19 mouse cellular contexts compared by ENCODE assay signal in genomic region chr15:89285478-89285877, GRCm38 (mm10). TPM values are rescaled to one million over a fixed set of nuclear protein-coding genes. Genes with fewer than 3 reads are reported as not detected.
DNase-seq lines count a peak whose midpoint lies in the region; ATAC-seq and TF ChIP-seq lines count a peak whose summit lies in the region.
"Had no signal": no experiment of that assay in that cellular context is flagged by ENCODE, and none has a peak within 500 bp of the region (broad histone marks: within the 10 kb centered on the region; RNA-seq: fewer than 3 reads in every experiment).

No protein-coding gene starts in this region.

- TF ChIP-seq RAD21 in MEL (IDR thresholded peaks at IDR 0.05; ENCODE audit: low read depth, low read length): no peak

- peaks cover 99% of the 10 kb centered on the region for H3K36me3 ChIP-seq in hindbrain, embryonic 13.5 days
- peaks cover 99% of the 10 kb centered on the region for H3K36me3 ChIP-seq in hindbrain, embryonic 14.5 days (replicated peaks; ENCODE audit: control insufficient read depth, insufficient read depth)
- H3K36me3 ChIP-seq in MEL (ENCODE audit: control insufficient read depth in 1 of 2, insufficient read depth in 2 of 2, low read length in 2 of 2): peaks cover 8 to 20% of the 10 kb centered on the region in 2 experiments
- peaks cover 85% of the 10 kb centered on the region for H3K36me3 ChIP-seq in liver, embryonic 15.5 days (replicated peaks)
- H3K36me3 ChIP-seq in heart, embryonic 12.5 days: peaks cover 91% of the 10 kb centered on the region
- peaks cover 90% of the 10 kb centered on the region for H3K36me3 ChIP-seq in neural tube, embryonic 15.5 days

- H3K4me1 ChIP-seq in hindbrain, embryonic 13.5 days (replicated peaks): no peaks in the 10 kb centered on the region
- no peaks in the 10 kb centered on the region for H3K4me1 ChIP-seq in hindbrain, embryonic 14.5 days (replicated peaks; ENCODE audit: control insufficient read depth, insufficient read depth, low read length)
- peaks cover 12 to 14% of the 10 kb centered on the region in 2 experiments for H3K4me1 ChIP-seq in MEL (ENCODE audit: control insufficient read depth in 1 of 2, insufficient read depth in 2 of 2, low read length in 2 of 2)
- peaks cover 2% of the 10 kb centered on the region; the same call in 1 of the 2 replicates for H3K4me1 ChIP-seq in cortical plate, adult 2 months (ENCODE audit: control insufficient read depth, insufficient read depth, low read length)
- H3K4me1 ChIP-seq in liver, embryonic 15.5 days (replicated peaks): peaks cover 42% of the 10 kb centered on the region
- peaks cover 7% of the 10 kb centered on the region; the same call in 1 of the 2 replicates for H3K4me1 ChIP-seq in heart, embryonic 12.5 days (replicated peaks)
- no peaks in the 10 kb centered on the region for H3K4me1 ChIP-seq in neural tube, embryonic 15.5 days
- H3K4me1 ChIP-seq: limb, embryonic 15.5 days had no signal

- DNase-seq in hindbrain, embryonic 14.5 days (ENCODE audit: low spot score): no peak
- DNase-seq in MEL (ENCODE audit: low read depth, low spot score): peak; percentile 68
- no peak for DNase-seq in gastrocnemius, postnatal 4 days (ENCODE audit: low spot score in 2 of 2)
- DNase-seq: adrenal gland, postnatal 25 days; embryo, embryonic 11 days; lung, postnatal 4 days; right cerebral cortex, postnatal 25 days; thymus, adult 18-20 months had no signal

- no peaks in the 10 kb centered on the region for H3K27me3 ChIP-seq in hindbrain, embryonic 13.5 days
- no peaks in the 10 kb centered on the region for H3K27me3 ChIP-seq in hindbrain, embryonic 14.5 days (ENCODE audit: control insufficient read depth, insufficient read depth, low read length)
- no peaks in the 10 kb centered on the region for H3K27me3 ChIP-seq in MEL (ENCODE audit: control insufficient read depth in 1 of 2, insufficient read depth in 2 of 2, low read length in 2 of 2)
- no peaks in the 10 kb centered on the region for H3K27me3 ChIP-seq in liver, embryonic 15.5 days
- H3K27me3 ChIP-seq in heart, embryonic 12.5 days (replicated peaks): no peaks in the 10 kb centered on the region
- H3K27me3 ChIP-seq in neural tube, embryonic 15.5 days (replicated peaks): no peaks in the 10 kb centered on the region
- H3K27me3 ChIP-seq: limb, embryonic 15.5 days had no signal

- 0 out of 2 replicates have a peak overlapping the region, but pooled peaks have one; percentile 23 for H3K27ac ChIP-seq in hindbrain, embryonic 13.5 days
- H3K27ac ChIP-seq in hindbrain, embryonic 14.5 days: no peak overlapping the region
- H3K27ac ChIP-seq in MEL (ENCODE audit: control insufficient read depth, low read depth, low read length): peak overlapping the region; percentile 48
- H3K27ac ChIP-seq in cortical plate, adult 2 months (ENCODE audit: insufficient read depth, low read length): peak overlapping the region; percentile 82
- peak overlapping the region; percentile 84 for H3K27ac ChIP-seq in liver, embryonic 15.5 days (replicated peaks)
- H3K27ac ChIP-seq in heart, embryonic 12.5 days (ENCODE audit: poor library complexity, severe bottlenecking): no peak overlapping the region
- no peak overlapping the region for H3K27ac ChIP-seq in neural tube, embryonic 15.5 days (replicated peaks)
- H3K27ac ChIP-seq: heart, embryonic 10.5 days; limb, embryonic 15.5 days had no signal

- H3K9me3 ChIP-seq in hindbrain, embryonic 13.5 days: no peaks in the 10 kb centered on the region
- H3K9me3 ChIP-seq in hindbrain, embryonic 14.5 days (ENCODE audit: control insufficient read depth, low read length): no peaks in the 10 kb centered on the region
- no peaks in the 10 kb centered on the region for H3K9me3 ChIP-seq in MEL (replicated peaks; ENCODE audit: insufficient read depth, low read length)
- no peaks in the 10 kb centered on the region for H3K9me3 ChIP-seq in liver, embryonic 15.5 days (replicated peaks)
- no peaks in the 10 kb centered on the region for H3K9me3 ChIP-seq in heart, embryonic 12.5 days (replicated peaks)
- no peaks in the 10 kb centered on the region for H3K9me3 ChIP-seq in neural tube, embryonic 15.5 days (replicated peaks)
- H3K9me3 ChIP-seq: heart, embryonic 10.5 days; limb, embryonic 15.5 days had no signal

- no peaks in the 10 kb centered on the region for H3K79me2 ChIP-seq in MEL (ENCODE audit: control insufficient read depth, insufficient read depth, low read length, poor library complexity)

- TF ChIP-seq POLR2A in MEL (IDR thresholded peaks at IDR 0.05; ENCODE audit: control insufficient read depth in 1 of 2, insufficient read depth in 1 of 2, low read depth in 1 of 2, low read length in 2 of 2, poor library complexity in 1 of 2): no peak
- 0 out of 2 replicates have a peak, but pooled peaks have one; percentile 13 for TF ChIP-seq POLR2A in cortical plate, adult 2 months (IDR thresholded peaks at IDR 0.05; ENCODE audit: extremely low read depth, insufficient read depth, low read length)

- no peak for ATAC-seq in hindbrain, embryonic 13.5 days (ENCODE audit: low FRiP score)
- ATAC-seq in hindbrain, embryonic 14.5 days (ENCODE audit: low FRiP score): no peak
- ATAC-seq in liver, embryonic 15.5 days (ENCODE audit: insufficient read depth): peak; percentile 93
- ATAC-seq in heart, embryonic 12.5 days (ENCODE audit: insufficient number of reproducible peaks, low FRiP score): no peak; the same call in 1 of the 2 replicates
- no peak for ATAC-seq in neural tube, embryonic 15.5 days (ENCODE audit: low FRiP score)

- H3K4me2 ChIP-seq in hindbrain, embryonic 13.5 days: no peak overlapping the region
- H3K4me2 ChIP-seq in hindbrain, embryonic 14.5 days (replicated peaks): no peak overlapping the region
- peak overlapping the region; percentile 69 for H3K4me2 ChIP-seq in liver, embryonic 15.5 days
- H3K4me2 ChIP-seq in heart, embryonic 12.5 days: no peak overlapping the region
- H3K4me2 ChIP-seq in neural tube, embryonic 15.5 days: no peak overlapping the region
- H3K4me2 ChIP-seq: limb, embryonic 15.5 days had no signal

- WGBS in hindbrain, embryonic 13.5 days: 95% methylated on average over 5 of the region's 5 CpGs
- 91% methylated on average over 5 of the region's 5 CpGs for WGBS in hindbrain, embryonic 14.5 days
- WGBS in liver, embryonic 15.5 days (ENCODE audit: insufficient replicate concordance): 39% methylated on average over 5 of the region's 5 CpGs
- 88% methylated on average over 5 of the region's 5 CpGs for WGBS in heart, embryonic 12.5 days
- 96% methylated on average over 5 of the region's 5 CpGs for WGBS in neural tube, embryonic 15.5 days

- TF ChIP-seq CTCF in MEL (IDR thresholded peaks at IDR 0.05 in 2 of 3, conservative IDR thresholded peaks at IDR 0.05 in 1 of 3; ENCODE audit: control insufficient read depth in 1 of 3, insufficient read depth in 1 of 3, low read depth in 2 of 3, low read length in 3 of 3, poor library complexity in 1 of 3, severe bottlenecking in 1 of 3): no peak
- TF ChIP-seq CTCF in cortical plate, adult 2 months (IDR thresholded peaks at IDR 0.05; ENCODE audit: extremely low read depth, insufficient read depth, low read length): no peak

- TF ChIP-seq EP300 in MEL (IDR thresholded peaks at IDR 0.05; ENCODE audit: low read depth in 1 of 2, low read length in 2 of 2): peak; percentile 72 to 75

- no peak overlapping the region for H3K4me3 ChIP-seq in hindbrain, embryonic 13.5 days
- H3K4me3 ChIP-seq in hindbrain, embryonic 14.5 days (replicated peaks; ENCODE audit: low read length): no peak overlapping the region
- H3K4me3 ChIP-seq in MEL (ENCODE audit: control insufficient read depth in 1 of 2, insufficient read depth in 1 of 2, low read depth in 2 of 2, low read length in 2 of 2): no peak overlapping the region
- no peak overlapping the region for H3K4me3 ChIP-seq in cortical plate, adult 2 months (ENCODE audit: insufficient read depth, low read length)
- H3K4me3 ChIP-seq in liver, embryonic 15.5 days (replicated peaks): peak overlapping the region; percentile 36
- no peak overlapping the region for H3K4me3 ChIP-seq in heart, embryonic 12.5 days
- H3K4me3 ChIP-seq in neural tube, embryonic 15.5 days (replicated peaks): no peak overlapping the region
- H3K4me3 ChIP-seq: heart, embryonic 10.5 days; limb, embryonic 15.5 days had no signal

- no peak overlapping the region for H3K9ac ChIP-seq in hindbrain, embryonic 13.5 days
- H3K9ac ChIP-seq in hindbrain, embryonic 14.5 days: no peak overlapping the region
- H3K9ac ChIP-seq in MEL (ENCODE audit: control insufficient read depth, low read depth, low read length, poor library complexity, severe bottlenecking): no peak overlapping the region
- H3K9ac ChIP-seq in liver, embryonic 15.5 days: peak overlapping the region; percentile 45; the same call in 1 of the 2 replicates
- H3K9ac ChIP-seq in heart, embryonic 12.5 days: no peak overlapping the region
- H3K9ac ChIP-seq in neural tube, embryonic 15.5 days (replicated peaks): no peak overlapping the region
- H3K9ac ChIP-seq: limb, embryonic 15.5 days had no signal

RNA-seq across cellular contexts. Expression of gene Sbf1, which starts 29.6 kb away (rescaled TPM):
- 78.4 and 83.3 TPM in 2 replicates for polyA plus RNA-seq in hindbrain, embryonic 13.5 days (2015; fragmentation: Nextera tagmentation; extraction: Ambion mirVana)
- polyA plus RNA-seq in hindbrain, embryonic 14.5 days (2014; fragmentation: Nextera tagmentation; extraction: Ambion mirVana): 99.8 and 105 TPM in 2 replicates
- total RNA-seq in MEL (2012; rRNA removed): 80.4 and 84.6 TPM in 2 replicates
- 100 to 1,000 TPM in 1 of 2 experiments, not detected in 1; 147 TPM for polyA plus RNA-seq in MEL (2012; ENCODE audit: insufficient read depth in 1 of 2, insufficient read length in 2 of 2, low read depth in 1 of 2, low replicate concordance in 2 of 2, missing spikeins in 1 of 2)
- 264 and 276 TPM in 2 replicates for polyA plus RNA-seq in cortical plate, adult 2 months (2012; rRNA removed)
- 21.4 and 28.6 TPM in 2 replicates for polyA plus RNA-seq in liver, embryonic 15.5 days (2015; fragmentation: Nextera tagmentation; extraction: Ambion mirVana)
- 45.0 and 46.3 TPM in 2 replicates for polyA plus RNA-seq in heart, embryonic 12.5 days (2016; fragmentation: Nextera tagmentation; extraction: Ambion mirVana)
- 10 to 100 TPM; 69.4 to 73.9 TPM for total RNA-seq in gastrocnemius, postnatal 4 days (2021)
- polyA plus RNA-seq in neural tube, embryonic 15.5 days (2015; fragmentation: Nextera tagmentation; extraction: Ambion mirVana): 90.5 and 94.8 TPM in 2 replicates

RNA-seq across cellular contexts. Expression of gene Adm2, which starts 37.0 kb away (rescaled TPM):
- not detected in 2 replicates for polyA plus RNA-seq in hindbrain, embryonic 13.5 days (2015; fragmentation: Nextera tagmentation; extraction: Ambion mirVana)
- polyA plus RNA-seq in hindbrain, embryonic 14.5 days (2014; fragmentation: Nextera tagmentation; extraction: Ambion mirVana): not detected in 2 replicates
- total RNA-seq in MEL (2012; rRNA removed): 1.4 and 7.1 TPM in 2 replicates
- 10 to 100 TPM in 1 of 2 experiments, not detected in 1; 18.2 TPM for polyA plus RNA-seq in MEL (2012; ENCODE audit: insufficient read depth in 1 of 2, insufficient read length in 2 of 2, low read depth in 1 of 2, low replicate concordance in 2 of 2, missing spikeins in 1 of 2)
- not detected in 2 replicates for polyA plus RNA-seq in cortical plate, adult 2 months (2012; rRNA removed)
- 1.7 and 2.0 TPM in 2 replicates for polyA plus RNA-seq in liver, embryonic 15.5 days (2015; fragmentation: Nextera tagmentation; extraction: Ambion mirVana)
- polyA plus RNA-seq in heart, embryonic 12.5 days (2016; fragmentation: Nextera tagmentation; extraction: Ambion mirVana): 0.77 and 1.0 TPM in 2 replicates
- total RNA-seq in gastrocnemius, postnatal 4 days (2021): not detected
- 0.14 TPM in 1 of 2 replicates, not detected in the other for polyA plus RNA-seq in neural tube, embryonic 15.5 days (2015; fragmentation: Nextera tagmentation; extraction: Ambion mirVana)
- total RNA-seq: adrenal gland, postnatal 25 days; hematopoietic stem cell, adult 5-6 weeks; layer of hippocampus, adult 18-20 months; neutrophil, adult 5-6 weeks had no signal

RNA-seq across cellular contexts. Expression of gene Miox, which starts 48.7 kb away (rescaled TPM):
- polyA plus RNA-seq in hindbrain, embryonic 13.5 days (2015; fragmentation: Nextera tagmentation; extraction: Ambion mirVana): not detected in 2 replicates
- not detected in 2 replicates for polyA plus RNA-seq in hindbrain, embryonic 14.5 days (2014; fragmentation: Nextera tagmentation; extraction: Ambion mirVana)
- total RNA-seq in MEL (2012; rRNA removed): not detected in 2 replicates
- not detected for polyA plus RNA-seq in MEL (2012; ENCODE audit: insufficient read depth in 1 of 2, insufficient read length in 2 of 2, low read depth in 1 of 2, low replicate concordance in 2 of 2, missing spikeins in 1 of 2)
- polyA plus RNA-seq in cortical plate, adult 2 months (2012; rRNA removed): not detected in 2 replicates
- polyA plus RNA-seq in liver, embryonic 15.5 days (2015; fragmentation: Nextera tagmentation; extraction: Ambion mirVana): 10.3 and 10.6 TPM in 2 replicates
- polyA plus RNA-seq in heart, embryonic 12.5 days (2016; fragmentation: Nextera tagmentation; extraction: Ambion mirVana): not detected in 2 replicates
- not detected for total RNA-seq in gastrocnemius, postnatal 4 days (2021)
- not detected in 2 replicates for polyA plus RNA-seq in neural tube, embryonic 15.5 days (2015; fragmentation: Nextera tagmentation; extraction: Ambion mirVana)
- total RNA-seq: adrenal gland, postnatal 25 days; hematopoietic stem cell, adult 5-6 weeks; layer of hippocampus, adult 18-20 months; neutrophil, adult 5-6 weeks had no signal
- polyA plus RNA-seq: C2C12; heart, embryonic 10.5 days; limb, embryonic 15.5 days had no signal

Comparison
In these comparisons a context has a peak if more than half of its experiments do, and no peak if none do; other contexts are left out.
1. H3K27ac ChIP-seq: peak in hindbrain, embryonic 13.5 days (single experiment), MEL (single experiment), cortical plate, adult 2 months (single experiment) and liver, embryonic 15.5 days (single experiment); none in hindbrain, embryonic 14.5 days (single experiment), heart, embryonic 12.5 days (single experiment) and neural tube, embryonic 15.5 days (single experiment).
2. RNA of gene Miox, which starts 48.7 kb away (polyA plus RNA-seq): 10.3 to 10.6 TPM in liver, embryonic 15.5 days; not detected in heart, embryonic 12.5 days, not detected in MEL, not detected in hindbrain, embryonic 13.5 days, not detected in hindbrain, embryonic 14.5 days, not detected in cortical plate, adult 2 months and not detected in neural tube, embryonic 15.5 days; every median in the first group is over 10 times any median in the second.